Mouse (Mus musculus): Measurements from ENCODE around the gene Rer1.
A peak's percentile ranks its signal among the peaks of the same experiment; 100 is the strongest.

Rer1 gene

DNA sequence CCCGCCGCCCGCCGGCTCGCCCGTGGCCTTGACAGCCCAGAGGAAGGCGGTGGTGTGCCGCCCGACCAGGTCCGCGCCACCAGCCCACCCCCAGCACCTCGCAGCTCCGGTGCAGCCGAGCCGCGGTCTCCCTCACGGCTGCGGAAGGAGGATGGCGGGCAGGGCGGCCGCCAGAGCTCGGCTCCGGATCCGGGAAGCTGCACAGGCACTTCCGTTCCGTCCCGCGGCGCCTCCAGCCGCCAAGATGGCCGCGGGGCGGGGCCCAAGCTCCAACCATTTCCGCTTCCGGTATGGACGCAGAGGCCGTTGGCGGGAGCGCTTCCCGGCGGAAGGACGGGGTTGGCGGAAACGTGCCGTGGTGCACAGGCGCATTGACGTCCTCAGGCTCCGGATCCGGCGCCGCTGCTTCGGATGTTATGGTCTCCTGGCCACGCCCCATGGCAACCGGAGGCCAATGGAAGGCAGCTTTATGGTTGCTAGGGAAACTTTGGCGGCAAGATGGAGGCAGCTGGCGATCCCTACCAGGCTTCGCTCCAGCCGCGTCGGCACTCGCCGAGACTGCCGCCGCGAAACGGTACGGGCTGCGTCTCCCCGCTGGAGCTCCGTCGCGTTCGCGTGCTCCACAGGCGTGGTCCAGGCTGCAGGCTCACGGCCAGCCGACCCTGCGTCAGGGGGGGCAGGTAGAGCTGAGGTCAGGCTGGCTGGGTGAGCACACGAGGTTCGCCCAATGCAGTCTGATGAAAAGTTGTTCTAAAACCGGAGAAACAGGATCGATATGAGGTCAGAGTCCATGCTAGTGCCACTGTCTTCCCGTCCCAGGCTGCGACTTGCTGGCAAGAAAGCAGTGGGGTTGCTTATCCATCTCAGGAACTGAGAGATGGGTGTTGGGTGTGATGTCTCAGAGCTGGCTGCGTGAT is at the start of gene Rer1, which contains the start of gene Morn1:
Rer1 (minus strand) TSS at position 275 of the 917 bp plus-strand sequence.
Morn1 (plus strand) TSS at position 470 of the 917 bp plus-strand sequence.
- peak; percentile 99 to 100 for DNase-seq (ENCODE audit: low spot score in 2 of 2)

GRCm38 (mm10) chr4:155134686-155135172 is 48.5 kb upstream of the Rer1 start:
- no peak for DNase-seq (ENCODE audit: low spot score in 2 of 2)

GRCm38 (mm10) chr4:155133658-155134417 is 47.7 kb upstream of the Rer1 start:
- no peak for DNase-seq (ENCODE audit: low spot score in 2 of 2)

DNA sequence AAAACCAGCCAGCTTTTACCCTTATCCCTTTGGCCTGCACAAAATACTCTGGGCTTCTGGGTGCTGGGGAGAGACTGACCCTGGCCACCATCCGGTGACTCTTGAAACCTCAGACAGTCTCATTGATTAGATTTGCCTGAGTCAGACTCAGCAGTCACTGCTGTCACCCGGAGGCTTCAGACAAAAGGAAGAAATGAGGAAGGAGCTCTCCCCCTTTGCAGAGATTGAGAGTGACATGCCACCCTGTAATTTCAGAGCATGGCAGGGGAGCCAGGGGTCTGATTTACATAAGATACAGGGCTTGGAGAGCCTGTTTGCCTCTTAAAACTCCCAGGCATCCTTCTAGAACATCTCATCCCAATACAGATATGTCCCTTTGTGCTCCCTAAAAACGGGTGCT is 47.0 kb upstream of the Rer1 start:
- no peak for DNase-seq (ENCODE audit: low spot score in 2 of 2)

DNA sequence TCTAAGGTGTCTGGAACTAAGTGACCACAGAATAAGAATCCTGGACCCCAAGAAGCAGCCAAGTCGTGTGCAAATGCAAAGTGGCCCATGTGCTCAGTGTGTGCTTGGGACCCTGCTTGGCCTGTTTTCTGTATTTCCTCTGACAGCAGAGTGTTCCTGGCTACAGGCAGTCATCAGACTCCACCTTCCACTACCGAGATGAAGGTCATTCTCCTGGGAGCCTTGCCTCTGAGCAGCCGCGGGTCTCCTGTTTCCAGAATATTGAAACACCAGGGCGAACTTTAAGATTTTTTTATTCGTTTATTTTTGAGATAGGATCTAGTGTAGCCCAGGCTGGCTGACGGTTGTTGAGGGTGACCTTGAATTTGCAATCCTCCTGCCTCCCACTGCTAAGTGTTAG is 44.4 kb upstream of the Rer1 start:
- DNase-seq (ENCODE audit: low spot score in 2 of 2) = no peak

DNA sequence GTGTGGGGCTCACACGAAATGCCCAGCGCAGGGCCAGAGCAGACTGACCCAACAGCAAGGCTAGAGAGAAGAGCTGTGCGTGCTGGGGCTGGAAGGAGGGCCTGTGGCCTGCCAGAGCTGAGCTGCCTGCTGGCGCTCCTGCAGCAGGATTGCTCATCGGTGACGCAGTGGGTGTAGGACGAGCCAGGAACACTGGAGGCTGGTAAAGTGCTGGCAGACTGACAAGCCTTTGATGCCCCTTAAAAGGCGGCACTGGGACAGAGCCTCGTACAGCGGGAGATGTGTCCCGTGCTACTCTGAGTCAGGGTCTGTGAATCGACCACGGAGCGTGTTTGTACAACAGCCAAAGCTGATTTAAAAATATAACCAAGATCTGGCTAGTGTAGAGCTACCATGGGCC is 43.8 kb upstream of the Rer1 start:
- DNase-seq (ENCODE audit: low spot score in 2 of 2) = no peak

GRCm38 (mm10) chr4:155129132-155129917 is 43.1 kb upstream of the Rer1 start:
- DNase-seq (ENCODE audit: low spot score in 2 of 2) = peak; percentile 56 to 59

DNA sequence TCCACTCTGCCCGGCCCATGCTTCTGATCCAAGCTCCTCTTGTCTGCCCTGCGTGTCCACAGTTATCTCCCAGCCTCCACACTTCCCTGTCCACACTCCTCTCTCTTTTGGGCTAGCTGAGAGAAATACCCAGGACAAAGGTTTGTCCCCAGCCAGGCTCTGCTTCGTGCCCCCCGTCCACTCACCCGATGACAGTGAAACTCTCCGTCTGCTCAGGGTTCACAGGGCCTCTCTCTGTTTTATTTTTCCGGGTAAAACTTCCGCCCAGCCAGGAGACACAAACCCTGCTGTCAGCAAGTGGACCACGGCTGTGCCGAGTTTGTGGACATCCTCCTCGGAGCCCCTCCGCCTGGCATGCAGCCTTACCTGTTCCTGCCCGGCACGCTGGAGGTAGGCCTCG is 42.2 kb upstream of the Rer1 start:
- no peak for DNase-seq (ENCODE audit: low spot score in 2 of 2)

DNA sequence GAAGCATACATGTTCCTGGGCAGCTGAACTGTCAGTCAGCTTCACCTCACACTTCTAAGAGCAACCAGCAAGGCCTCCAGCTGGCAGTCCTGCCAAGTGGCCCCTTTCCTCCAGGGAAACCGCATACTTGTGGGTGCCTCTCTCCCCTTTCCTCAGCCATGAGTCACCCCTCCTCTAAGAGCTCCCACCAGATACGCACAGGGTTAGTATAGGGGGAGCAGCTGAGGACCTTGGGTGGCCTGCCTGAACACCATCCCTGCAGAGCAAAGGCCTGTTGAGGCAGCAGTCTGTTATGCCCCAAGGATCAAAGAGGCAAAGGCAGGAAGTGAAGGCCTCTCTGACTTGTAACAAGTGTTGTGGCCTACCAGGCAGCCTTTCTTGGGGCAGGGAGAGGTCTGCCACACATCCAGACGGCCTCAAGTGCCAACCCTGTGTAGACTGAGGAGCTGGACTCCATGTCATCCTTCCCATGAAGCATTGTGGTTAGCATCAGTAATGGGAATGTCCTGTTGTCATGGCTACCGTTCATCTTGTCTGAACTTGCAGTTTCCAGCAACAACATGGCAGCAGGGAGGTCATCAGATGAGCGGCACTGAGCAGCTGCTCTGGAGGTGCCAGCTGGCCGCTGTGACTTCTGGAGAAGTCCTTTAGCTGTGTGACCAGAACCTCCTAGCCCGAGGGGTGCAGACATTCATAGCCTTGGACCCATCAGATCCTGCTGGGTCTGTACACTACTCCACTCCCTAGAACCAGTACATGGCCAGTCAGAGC is 40.6 kb upstream of the Rer1 start:
- DNase-seq (ENCODE audit: low spot score in 2 of 2) = peak in 1 of 2 experiments; percentile 20

- DNase-seq (ENCODE audit: low spot score in 2 of 2) = no peak
These were observed 40.0 kb upstream of the Rer1 start for GRCm38 (mm10) chr4:155126194-155126593.

GRCm38 (mm10) chr4:155125310-155125709 is 39.1 kb upstream of the Rer1 start:
- DNase-seq (ENCODE audit: low spot score in 2 of 2) = no peak

GRCm38 (mm10) chr4:155123868-155124534 is 37.8 kb upstream of the Rer1 start:
- DNase-seq (ENCODE audit: low spot score in 2 of 2) = no peak

DNA sequence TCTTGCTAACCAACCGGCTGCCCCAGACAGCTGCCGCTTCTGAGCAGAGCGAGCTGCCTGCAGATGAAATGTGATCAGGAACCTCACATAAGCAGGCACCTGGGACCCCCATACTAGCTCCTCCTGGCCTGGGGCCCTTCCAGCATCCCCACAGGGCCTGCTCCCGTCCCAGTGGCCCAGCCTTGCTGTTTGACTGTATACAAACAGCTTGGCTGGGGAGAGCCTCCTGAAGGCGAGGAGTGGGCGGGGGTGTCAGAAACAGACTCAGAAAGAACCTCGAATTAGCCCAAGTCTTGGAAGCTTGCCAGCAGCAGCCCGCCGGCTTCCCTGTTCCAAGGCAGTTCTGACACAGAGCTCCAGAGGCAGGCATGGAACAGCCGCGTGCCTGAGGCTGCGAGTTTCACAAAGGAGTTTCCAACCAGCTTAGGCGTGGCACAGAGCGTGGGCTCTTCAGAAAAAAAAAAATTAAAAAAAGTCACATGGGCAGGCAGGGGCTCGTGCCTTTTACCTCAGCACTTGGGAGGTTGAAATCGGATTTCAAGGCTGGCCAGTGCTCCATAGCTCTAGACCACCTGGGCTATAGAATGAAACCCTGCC is 36.4 kb upstream of the Rer1 start:
- no peak for DNase-seq (ENCODE audit: low spot score in 2 of 2)

DNA sequence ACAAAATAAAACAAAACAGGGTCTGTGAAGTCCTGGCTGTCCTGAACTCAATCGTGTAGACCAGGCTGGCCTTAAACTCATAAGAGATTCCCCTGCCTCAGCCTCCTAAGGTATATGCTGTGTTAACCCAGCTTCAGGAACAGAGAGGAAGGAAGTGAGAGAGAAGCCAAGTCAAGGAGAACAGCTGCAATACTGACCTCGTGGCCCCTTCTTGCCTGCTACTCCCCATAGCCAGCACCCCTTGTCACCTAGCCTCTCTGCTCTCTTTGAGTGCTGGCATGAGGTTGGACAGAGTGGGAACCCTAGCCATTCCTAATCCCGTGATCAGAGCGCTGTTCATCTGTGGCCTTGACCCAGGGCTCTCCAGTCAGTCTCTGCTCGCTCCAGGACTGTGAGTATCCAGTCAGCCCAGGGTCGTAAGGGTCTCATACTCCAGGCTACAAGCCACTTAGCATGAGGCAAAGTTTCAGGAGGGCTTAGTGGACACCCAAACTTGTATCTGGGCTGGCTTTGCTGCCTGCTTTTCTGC is 35.8 kb upstream of the Rer1 start:
- DNase-seq (ENCODE audit: low spot score in 2 of 2) = no peak

GRCm38 (mm10) chr4:155121222-155121621 is 35.0 kb upstream of the Rer1 start:
- no peak for DNase-seq (ENCODE audit: low spot score in 2 of 2)

DNA sequence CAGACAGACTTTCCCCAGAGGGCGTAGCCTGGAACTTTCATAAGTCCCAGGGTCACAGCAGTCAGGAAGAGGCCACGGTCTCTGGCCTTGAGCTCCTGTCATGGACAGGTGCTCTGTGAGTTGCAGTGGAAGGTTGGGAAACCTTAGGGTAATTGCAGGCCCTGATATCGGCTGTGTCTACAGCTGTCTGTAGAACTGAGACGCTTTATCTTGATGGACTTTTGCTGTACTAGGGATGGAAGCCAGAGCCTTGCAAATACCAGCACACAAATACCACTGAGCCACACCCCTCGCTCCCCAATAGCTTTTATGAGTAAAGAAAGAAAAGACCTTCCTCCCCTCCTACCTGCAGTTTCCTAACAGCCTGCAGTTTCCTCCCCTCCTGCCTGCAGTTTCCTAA is 34.4 kb upstream of the Rer1 start:
- DNase-seq (ENCODE audit: low spot score in 2 of 2) = no peak

DNA sequence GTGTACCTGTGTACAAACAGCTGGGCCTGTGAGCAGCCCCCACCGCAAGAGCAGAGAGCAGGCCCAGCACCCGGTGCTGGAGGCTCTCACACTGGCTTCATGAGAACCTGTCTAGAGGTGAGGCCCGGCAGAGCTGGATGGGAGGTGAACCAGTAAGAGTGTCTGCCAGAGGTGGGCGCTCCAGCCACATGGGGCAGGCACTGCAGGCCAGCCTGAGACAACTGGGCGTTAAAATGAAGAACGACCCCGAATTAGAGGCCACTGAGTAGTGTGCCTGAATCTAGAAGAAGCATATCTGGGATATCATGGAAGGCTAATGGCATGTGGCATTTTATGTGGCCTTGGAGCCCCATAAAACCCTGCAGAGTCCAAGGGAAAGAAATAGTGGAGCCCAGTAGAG is 33.9 kb upstream of the Rer1 start:
- DNase-seq (ENCODE audit: low spot score in 2 of 2) = no peak

- no peak for DNase-seq (ENCODE audit: low spot score in 2 of 2)
These were observed 32.1 kb upstream of the Rer1 start for GRCm38 (mm10) chr4:155118278-155118677.

GRCm38 (mm10) chr4:155117396-155117978 is 31.3 kb upstream of the Rer1 start:
- DNase-seq (ENCODE audit: low spot score in 2 of 2) = peak in 1 of 2 experiments; percentile 31
